Mouse (Mus musculus) cerebellum, postnatal 14 days (tissue): Measurements from ENCODE around the gene Shank2.

ENCODE experiments used
- DNase-seq, 2 experiments: peaks; one replicate each; pipeline ENCODE4 v3.0.0; 2021; ENCODE audit warnings: mixed read lengths in 2 of 2

Shank2 gene

DNA sequence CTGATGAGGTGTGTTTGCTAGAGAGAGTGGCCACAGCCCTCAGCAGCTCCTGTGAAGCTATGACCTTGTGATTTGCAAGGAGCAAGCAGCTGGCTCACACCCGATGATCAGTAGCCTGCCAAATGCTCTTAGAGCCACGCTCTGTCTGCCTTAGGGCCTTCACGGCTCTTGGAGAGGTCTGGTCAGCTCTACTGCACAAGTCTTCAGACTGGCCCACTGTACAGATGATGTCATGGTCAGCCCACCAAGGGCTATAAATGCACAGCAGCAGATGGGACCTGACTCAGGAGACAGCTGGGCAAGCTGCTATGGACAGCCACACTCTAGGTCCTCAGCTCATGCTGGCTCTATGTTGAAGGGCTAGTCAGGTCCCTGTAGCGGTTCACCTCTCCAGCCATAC is 376.5 kb downstream of the Shank2 start:
- DNase-seq: peak; percentile 32 to 35

DNA sequence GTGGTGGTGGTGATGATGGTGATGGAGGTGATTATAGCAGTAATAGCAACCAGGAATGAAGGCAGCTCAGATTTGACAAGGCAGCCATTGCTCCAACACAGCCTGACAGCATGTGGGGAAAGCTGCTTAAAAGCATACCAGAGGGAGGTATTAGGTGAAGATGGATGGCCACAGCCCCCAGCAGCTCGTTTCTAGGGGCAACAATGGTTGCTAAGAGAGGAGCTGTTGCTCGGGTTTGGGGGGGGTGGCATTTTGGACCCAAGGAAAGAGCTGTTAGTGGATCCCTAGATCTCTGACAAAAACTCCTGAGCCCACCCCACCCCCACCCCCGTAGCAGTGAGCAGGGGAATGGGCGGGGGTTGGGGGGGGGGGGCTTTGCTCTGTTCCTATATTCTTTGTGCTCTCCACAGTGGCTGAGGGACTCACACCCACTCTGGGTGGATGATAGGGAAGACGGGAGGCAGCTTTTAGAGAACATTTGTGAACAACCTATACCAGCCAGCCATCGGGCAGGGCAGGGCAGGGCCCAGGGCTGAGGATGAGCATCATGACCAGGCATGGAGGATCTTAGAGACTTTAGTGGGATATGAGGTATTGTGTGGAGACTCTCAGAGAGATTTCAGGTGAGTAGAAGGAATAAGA is 377.6 kb downstream of the Shank2 start:
- no peak for DNase-seq

DNA sequence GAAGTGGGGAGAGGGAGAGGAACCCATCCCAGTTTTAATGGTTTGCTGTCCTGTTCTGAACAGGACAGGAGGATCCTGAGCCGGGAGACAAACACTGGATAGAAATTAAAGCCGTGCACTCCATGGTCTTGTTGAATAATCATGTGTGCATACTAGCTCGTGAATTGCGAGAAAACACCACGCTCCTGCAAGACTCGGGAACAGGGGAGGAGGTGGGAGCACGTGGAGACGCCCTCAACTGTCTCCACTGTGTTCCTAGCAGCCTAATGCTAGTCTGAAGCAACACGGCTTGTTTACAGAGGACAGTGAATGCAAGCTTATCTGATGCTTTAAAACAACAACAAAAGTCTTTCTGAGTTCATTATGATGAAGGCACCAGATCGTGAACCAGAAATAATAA is 379.9 kb downstream of the Shank2 start:
- no peak for DNase-seq

DNA sequence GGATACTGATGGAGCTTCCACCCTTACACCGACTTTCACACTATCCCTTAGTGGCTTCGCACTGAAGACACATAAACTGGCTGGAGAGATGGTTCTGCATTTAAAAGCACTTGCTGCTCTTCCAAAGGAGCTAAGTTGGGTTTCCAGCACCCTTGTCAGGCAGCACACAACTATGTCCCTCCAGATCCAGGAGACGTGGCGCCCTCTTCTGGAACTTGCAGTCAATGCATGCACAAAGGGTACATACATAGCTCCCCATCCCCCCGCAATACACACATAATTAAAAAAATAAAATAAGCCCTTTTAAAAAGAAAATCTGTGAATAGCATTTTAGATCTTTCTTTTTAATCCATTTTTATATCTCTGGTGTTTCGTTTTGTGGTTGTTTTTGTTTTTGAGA is 385.8 kb downstream of the Shank2 start:
- DNase-seq: peak in 1 of 2 experiments; percentile 52

DNA sequence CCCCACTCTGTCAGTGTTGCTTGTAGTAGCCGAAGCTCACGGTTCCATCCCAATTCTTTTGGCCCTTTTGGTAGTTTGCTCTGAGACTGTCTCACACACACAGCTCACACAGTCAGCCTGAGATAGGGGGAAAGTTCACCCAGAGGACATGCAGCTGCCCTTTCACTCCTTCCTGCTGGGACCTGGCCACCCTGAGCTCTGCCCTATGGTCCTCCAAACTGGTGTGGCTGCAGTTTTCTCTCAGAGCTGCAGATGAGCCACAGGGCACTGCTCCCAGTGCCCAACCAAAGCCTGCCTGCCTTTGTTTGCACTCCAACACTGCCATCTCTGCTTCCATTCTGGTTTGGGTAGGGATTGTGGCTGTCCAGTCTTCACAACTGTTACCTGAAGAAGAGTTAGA is 388.0 kb downstream of the Shank2 start:
- DNase-seq: no peak

DNA sequence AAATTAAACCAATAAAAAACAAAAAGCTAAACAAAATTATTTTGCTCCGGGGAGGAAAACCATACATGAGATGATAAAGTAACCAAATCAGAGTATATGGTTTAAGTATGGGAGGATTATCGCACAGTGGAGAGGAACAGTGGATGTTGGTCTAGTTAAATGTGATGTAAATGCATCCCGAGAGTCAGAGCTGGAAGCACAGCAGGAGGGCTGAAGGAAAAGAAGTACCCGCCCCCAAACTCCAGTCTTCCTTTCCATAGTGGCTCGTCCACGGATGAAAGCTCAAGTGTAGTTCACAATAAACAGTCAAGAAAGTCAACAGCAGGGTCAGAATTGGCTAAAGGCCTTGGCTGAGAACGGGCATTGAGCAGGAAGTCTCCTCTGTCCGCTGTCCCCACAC is 388.9 kb downstream of the Shank2 start:
- DNase-seq: no peak

DNA sequence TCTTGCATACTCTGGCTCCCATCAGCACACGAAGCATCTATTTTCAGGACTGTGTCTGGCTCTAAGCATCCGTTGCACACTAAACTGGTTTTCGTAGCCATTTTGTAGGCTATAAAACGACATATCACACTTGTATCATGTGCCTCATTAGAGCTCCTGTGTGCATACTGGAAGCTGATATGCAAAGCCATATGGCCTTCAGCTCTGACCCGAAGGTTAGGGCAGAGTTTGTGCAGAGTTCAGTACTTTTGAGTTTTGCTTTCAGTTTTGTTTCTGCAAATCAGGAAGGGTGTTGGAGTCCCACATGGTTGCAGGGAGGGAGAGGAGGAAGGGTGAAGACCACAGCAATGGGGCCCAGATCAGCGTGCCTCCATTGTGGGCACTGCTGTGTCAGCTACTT is 390.0 kb downstream of the Shank2 start:
- DNase-seq: no peak

DNA sequence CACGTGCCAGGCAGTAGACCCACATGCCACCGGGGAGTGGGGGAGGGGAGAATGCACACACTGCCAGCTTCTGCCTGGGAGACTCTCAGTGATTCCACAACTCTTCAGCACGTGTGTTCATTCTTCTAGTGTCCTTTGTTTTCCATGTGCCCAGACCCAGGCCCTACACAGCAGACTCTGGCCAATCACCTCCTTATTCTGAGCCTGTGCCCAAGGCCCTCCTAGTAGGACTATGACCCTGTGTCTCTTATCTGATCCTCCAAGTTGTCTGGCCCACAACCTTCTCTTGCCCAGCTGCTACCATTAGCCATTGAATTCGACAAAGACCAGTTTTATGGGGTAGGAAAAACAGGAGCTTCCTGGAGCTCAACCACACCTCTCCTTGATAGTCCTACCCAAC is 400.8 kb downstream of the Shank2 start:
- no peak for DNase-seq

DNA sequence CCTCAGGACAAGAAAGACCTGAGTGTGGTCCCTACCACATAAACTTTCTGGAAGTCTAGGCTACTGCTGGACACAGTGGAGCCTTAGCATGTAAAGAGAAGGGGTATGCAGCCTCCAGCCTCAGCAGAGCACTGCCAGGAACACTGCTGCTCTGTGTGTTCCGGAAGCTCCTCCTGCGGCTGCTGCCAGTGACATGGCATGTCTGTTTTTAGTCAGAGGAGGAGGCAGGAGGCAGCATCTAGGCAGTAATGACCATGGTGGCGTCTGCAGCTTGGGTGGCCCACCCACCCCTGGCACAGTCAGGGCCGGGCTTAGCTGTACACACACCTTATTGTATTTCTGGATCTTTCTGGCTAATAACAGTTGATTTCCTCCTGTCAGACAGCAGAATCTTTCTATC is 405.9 kb downstream of the Shank2 start:
- DNase-seq: peak in 1 of 2 experiments; percentile 36

DNA sequence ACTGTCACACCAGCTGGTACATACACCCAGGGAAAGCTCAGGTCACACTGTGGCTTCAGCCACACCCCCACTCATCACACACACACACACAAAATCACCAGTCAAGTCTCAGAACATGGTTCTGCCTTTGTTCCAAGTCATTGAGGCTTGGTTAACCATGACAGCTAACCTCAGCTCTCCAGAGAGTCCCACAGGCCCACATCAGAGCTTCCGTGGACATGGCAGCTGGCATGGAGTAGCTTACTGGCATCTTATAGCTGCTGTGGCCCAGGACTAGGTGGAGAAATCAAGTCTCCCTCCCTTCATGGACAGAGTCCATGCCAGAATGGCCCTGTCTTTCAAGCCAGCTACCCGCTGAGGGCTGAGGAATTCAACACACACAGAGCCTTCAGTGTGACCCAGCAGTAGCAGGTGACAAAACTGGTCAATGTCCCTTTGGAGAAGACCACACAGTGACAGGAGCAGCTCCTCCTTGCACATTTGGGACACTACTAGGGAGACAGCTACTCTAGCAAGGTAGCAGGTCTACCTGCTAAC is 406.8 kb downstream of the Shank2 start:
- peak; percentile 67 to 75 for DNase-seq

DNA sequence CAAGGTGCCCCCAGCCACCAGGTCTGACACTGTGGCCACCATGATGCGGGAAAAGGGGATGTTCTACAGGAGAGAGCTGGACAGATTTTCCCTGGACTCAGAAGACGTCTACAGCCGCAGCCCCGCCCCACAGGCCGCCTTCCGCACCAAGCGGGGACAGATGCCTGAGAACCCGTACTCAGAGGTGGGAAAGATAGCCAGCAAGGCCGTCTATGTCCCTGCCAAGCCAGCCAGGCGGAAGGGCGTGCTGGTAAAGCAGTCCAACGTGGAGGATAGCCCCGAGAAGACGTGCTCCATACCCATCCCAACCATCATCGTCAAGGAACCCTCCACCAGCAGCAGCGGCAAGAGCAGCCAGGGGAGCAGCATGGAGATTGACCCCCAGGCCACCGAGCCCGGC is 408.0 kb downstream of the Shank2 start:
- DNase-seq: peak in 1 of 2 experiments; percentile 60

DNA sequence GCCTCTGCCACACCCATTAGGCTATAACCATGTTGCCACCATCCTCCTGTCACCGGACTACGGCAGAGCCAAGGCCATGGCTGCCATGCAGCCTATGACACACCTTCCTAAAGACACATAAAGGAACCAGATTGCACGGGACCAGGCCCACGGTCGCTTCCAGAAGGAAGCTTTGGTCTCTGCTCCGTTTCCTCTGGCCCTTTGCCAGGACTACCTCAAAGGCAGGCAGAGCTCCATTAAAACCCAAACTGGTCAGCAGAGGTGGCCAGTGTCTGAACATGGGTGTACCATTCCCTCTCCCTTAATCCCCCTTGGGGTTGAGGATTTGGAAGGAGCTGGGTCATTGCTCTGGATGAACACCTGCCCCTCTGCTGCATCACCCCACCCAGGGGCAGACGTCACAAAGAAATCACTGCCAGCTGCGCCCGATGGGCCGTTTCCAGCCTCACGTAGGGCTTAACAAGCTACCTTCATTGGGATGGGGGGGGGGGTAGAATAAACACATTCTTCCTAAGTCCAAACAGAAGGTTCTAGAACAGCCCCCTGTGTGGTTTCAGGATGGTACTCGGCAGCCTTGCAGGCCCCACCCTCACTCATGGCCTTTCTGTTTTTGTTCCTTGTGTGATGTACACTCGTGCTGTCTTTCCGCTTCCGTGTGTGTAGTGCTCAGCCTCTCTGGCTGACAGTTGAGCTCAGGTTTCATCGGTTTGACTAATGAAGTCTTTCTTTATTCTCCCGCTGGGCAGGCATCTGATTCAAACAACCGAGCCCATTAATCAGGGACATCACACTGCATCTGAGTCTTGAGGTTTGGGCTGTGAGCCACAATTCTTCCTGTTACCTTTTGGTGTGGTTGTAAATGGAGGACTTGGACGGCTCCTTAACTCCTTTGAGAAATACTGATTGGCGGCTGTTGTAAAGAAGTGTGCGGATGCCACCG is 410.5 kb downstream of the Shank2 start:
- DNase-seq: peak in 1 of 2 experiments; percentile 67

DNA sequence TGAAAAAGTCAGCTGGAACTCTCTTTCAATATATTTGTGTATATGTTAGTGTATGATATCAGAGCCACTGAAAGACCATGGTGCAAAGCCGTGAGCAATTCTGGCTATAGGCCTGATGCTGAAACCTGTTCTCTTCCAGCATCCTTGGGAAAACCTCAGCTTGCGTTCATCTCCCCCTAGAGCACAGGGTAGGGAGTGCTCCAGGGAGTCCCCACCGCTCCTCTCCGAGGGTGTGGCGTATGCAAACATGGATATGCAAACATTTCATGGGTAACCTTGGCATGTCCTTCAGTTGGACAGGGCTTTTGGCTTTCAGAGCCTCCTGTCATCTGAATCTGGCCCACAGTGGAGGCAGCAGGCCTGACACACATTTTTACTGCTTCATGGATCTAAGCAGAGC is 412.9 kb downstream of the Shank2 start:
- no peak for DNase-seq

DNA sequence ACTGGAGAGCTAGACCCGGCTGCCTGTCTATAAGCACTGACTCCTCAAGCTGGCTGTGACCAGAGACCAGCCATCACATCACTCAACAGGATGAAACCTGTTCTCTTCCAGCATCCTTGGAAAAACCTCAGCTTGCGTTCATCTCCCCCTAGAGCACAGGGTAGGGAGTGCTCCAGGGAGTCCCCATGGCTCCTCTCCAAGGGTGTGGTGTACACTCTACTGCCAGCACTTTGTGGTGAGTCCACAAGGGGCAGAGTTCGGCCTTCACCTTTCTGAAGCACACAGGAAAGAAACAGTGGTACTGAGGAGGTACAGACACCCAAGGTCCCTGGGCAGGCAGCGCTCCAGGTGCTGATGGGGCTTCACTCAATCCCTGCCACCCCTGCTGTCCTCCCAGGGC is 414.1 kb downstream of the Shank2 start:
- peak; percentile 36 to 67 for DNase-seq

DNA sequence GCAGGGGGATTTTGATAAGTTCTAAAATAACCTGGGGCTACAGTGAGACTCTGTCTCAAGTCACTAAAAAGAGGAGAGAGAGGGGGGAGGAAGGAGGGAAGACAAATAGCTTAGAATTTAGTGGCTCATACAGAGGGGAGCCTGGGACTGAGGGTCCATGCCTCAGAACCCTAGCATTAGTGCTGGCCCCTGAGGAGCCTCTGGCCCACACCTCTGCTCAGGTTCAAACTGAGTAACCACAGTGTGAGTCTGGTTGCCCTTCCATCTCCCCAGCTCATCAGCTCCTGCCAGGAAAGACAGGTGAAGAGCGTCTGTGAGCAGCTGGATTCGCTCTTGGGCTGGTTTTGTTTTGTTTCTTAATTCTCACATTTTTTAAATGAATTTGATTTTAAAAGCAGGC is 415.5 kb downstream of the Shank2 start:
- no peak for DNase-seq

DNA sequence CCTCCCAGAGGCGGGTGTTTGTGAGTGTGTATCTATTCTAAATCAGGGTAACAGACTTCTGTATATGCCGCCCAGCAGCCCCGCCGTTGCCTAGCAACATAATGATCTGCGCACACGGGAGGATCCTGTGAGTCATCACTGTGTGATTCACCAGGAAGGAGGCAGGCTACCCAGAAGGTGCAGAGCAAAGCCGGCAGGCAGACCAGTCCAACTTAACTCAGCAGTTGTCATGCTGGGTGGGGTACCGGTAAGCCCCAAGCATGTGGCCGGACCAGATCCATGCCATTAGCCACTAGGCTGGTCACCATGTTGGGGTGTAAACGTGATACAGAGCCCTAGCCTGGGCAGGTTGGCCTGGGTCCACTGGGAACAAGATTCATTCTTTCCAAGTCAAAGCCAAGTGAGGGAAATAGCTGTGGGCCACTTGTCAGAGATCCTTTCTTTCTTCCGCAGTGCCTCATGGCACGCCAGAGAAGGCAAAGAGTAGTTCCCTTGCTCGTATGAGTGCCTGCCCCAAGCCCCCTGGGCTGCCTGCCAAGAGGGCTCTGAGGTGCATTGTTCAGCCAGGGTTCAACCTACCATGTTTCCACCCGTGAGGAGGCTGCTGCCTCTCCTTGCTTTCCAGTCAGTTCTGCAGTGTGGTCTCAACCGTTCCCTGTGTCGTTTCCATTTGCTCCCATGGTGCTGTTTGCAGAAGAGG is 416.1 kb downstream of the Shank2 start:
- DNase-seq: peak; percentile 74 to 76

DNA sequence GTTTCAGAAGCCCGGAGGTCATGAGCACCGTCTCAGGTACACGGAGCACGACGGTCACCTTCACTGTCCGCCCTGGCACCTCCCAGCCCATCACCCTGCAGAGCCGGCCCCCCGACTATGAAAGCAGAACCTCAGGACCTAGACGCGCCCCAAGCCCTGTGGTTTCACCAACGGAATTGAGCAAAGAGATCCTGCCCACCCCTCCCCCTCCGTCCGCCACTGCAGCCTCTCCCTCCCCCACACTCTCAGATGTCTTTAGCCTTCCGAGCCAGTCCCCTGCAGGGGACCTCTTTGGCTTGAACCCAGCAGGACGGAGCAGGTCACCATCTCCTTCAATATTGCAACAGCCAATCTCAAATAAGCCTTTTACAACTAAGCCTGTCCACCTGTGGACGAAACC is 418.8 kb downstream of the Shank2 start:
- DNase-seq: peak; percentile 30 to 62

DNA sequence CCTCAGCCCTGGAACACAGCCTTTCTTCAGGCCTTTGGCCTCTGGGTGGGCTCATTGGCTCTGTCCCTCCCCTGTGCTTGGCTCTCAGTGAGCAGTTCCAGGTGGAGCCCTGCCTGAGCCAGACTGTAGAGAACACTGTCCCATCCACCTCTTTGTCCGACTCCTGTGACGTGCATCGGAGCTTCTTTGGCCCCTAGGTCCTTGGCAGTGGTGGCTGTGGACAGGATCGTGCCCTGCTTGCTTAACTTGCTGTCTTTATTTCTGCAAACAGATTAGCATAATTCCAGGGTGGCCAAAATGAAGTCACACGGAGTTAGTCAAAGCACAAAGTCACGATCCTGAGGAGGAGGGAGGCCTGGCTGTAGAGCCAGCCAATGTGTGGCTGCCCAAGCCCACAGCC is 419.8 kb downstream of the Shank2 start:
- peak in 1 of 2 experiments; percentile 17 for DNase-seq

DNA sequence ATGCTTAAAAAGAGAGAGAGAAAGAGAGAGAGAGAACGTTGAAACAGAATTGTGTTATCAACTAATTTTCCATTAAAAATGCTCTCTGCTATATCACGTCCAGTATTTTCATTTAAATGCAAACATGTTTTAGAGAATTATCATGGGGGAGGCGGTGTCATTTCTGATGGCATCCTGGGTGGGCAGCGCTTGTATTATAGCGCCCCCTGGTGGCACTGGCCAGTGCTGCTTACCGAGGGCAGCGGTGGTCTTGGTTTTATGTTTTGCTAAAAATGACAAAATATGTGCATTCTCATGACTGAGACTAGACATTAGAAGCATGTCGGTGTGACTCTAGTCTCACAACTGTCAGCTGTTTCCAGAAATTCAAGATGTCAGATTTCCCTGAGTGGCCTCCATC is 424.2 kb downstream of the Shank2 start:
- DNase-seq: peak; percentile 88 to 91

DNA sequence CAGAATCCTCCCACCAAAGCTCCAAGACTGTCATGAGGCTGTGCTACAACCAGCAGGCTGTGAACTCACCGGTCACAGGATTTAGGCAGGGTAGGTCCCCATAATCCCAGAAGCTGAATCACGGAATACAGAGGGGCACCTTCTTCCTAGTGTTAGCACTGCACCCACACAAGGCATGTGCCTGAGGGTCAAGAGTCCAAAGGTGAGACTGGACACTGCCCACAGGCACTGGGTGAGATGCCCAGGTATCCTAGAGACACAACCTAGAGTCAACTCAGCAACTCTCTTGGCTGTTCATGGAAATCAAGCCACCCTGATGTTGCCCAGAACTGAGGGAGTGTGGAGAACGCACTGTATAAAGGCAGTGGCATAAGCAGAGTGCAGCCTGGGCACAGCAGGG is 424.9 kb downstream of the Shank2 start:
- peak in 1 of 2 experiments; percentile 25 for DNase-seq

DNA sequence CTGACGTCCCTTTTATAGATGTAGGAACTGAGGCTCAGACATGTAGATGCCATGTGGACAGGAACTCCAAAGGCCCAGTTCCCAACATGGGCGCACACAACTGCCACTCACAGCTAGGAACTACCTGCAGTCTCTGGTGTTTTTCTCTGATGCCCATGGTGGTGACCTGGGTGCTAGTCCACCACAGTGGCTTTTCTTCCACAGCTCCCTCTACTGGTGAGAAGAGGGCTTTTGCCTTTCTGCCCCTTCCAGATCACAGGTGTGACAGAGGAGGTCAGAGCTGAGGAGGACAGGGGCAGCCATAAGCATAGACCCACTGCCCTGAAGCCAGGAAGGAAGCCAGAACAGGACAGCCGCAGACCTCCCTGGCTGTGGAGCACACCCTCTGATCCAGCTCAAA is 425.7 kb downstream of the Shank2 start:
- peak in 1 of 2 experiments; percentile 20 for DNase-seq

DNA sequence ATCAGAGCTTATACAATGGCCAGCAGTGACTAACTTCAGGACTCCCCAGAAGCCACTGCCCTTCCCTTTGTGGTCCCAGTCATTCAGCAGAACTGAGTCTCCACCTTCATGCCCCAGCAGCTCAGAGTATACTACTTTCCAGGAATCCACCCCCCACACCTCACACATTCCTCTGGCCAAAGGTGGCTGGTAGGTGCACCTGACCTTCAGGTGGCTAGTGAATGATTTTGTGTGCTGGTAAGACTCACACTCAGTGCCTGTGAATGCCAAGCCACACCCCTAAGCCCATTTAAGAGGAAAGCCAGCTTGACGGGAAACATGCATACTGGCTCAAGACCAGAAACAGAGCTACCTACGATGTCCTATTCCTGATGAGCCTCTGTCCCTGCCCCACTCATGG is 431.2 kb downstream of the Shank2 start:
- DNase-seq: no peak

DNA sequence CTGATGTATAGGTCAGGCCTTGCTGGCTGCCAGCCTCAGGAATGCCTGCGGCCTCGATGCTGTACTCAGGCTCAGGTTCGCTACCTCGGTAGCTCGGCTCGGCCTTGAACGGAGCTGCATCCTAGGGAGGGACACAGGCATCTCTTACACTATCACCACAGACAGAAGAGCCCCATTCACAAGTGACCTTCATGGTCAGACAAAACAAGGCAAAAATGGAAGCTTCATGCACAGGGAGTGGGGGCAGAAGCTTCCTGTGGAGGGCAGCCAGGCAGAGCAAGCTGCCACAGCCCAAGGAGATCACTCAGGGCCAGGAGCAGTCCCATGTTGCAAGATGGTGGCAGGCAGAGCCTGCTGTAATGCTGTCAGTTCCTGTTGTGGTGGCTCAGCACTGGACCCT is 437.1 kb downstream of the Shank2 start:
- DNase-seq: no peak
